Mouse (Mus musculus) c-Kit-positive CD71-negative TER-119-negative erythroid progenitor cells, embryonic 14.5 days (primary cell): ENCODE results near the gene Vps54.

Experiments used
- DNase-seq: peaks from one replicate; pipeline ENCODE4 v3.0.0-alpha.2; 2013; ENCODE audit warnings: low read depth

Vps54 gene

DNA sequence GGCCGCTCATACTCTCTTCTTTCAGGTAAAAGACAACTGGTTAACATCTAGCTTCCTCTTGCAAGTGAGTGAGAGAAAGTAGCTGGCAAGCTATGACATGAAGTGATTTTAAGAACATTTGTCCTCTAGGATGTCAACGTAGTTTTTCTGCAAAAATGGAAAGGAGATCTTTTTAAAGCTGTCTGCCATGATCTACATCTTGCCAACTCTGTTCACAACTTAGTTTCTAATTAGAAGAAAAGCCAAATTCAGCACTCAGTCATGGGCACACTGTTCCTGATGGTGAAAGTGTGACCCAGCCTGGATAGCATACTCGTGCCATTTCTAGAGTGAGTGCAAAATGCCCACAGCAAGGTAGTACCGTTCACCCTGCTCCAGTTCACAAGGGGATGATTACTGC, 100.0 kb downstream of the Vps54 start:
- DNase-seq, result no peak

DNA sequence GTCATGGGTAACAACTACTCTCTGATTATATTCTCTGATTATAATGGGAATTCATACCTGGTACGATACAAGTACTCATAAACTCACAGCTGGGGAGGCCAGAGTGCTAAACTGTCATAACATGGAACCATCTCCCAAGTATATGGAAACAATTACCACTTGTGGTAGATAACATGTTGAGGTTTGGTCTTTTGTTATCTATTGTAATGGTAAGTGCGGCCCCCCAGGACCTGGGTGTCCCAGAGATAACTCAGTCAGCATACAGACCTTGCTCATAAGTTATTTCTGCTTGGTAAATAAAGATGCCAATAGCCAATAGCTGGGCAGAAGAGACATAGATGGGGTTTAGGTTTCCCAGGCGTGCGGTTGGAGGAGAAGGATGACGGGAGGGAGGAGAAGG, 104.4 kb downstream of the Vps54 start:
- DNase-seq, result no peak

GRCm38 (mm10) chr11:21346020-21346419, 106.9 kb downstream of the Vps54 start:
- DNase-seq, result no peak

DNA sequence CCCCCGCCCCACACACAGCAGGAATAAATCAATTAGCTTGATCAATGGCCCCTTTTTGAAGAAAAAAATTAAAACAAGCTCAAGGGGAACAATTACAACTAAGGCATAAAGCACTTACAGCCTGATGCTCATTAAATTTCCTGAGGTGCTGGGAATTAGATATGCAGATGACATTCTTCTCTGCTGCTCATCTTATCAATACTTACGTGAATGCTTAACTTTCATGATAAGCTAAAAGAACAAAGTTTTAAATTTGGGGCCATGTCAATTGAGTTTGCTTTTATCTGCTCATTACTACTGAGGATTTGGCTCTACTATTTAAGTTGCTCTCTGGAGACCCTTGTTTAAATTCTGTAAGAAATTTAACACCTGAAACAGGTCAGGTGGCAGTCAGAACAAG, 109.8 kb downstream of the Vps54 start:
- no peak for DNase-seq

- no peak for DNase-seq
Measured at GRCm38 (mm10) chr11:21351296-21351695, 112.2 kb downstream of the Vps54 start.

DNA sequence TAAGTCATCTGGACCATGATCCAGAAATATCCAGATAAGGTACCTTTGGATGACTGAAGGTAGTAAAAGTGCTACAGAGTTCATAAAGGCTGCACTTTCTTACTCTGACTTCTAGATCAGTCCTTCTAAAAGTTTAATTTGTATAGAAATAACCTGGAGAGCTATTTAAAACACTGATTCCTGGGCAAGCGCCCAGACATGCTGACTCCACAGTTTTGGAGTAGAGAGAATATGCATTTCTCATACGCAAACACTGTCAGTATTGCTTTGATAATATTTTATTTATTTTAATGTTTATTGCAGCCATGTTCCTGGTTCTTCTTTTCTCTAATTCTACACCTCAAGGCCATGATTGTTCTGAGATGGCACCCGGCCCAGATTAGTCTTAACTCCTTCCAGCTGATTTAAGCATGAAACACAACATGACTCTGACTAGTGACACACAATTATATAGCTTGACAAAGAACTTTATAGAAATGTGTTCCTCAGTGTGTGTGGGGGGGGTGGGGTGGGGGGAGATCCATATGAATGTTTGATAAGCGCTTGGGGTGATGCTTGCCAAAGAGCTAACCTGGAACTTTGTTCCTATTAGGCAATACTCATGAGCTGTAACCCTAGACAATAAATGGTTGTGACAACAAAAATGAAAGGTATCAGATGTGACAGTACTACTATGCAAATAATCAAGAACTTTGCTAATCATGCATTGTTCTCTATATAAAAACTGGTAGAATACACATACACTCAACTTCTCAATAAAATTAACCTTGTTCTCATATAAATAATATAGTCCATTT, 124.3 kb downstream of the Vps54 start:
- no peak for DNase-seq

GRCm38 (mm10) chr11:21368466-21368865, 129.4 kb downstream of the Vps54 start:
- no peak for DNase-seq

DNA sequence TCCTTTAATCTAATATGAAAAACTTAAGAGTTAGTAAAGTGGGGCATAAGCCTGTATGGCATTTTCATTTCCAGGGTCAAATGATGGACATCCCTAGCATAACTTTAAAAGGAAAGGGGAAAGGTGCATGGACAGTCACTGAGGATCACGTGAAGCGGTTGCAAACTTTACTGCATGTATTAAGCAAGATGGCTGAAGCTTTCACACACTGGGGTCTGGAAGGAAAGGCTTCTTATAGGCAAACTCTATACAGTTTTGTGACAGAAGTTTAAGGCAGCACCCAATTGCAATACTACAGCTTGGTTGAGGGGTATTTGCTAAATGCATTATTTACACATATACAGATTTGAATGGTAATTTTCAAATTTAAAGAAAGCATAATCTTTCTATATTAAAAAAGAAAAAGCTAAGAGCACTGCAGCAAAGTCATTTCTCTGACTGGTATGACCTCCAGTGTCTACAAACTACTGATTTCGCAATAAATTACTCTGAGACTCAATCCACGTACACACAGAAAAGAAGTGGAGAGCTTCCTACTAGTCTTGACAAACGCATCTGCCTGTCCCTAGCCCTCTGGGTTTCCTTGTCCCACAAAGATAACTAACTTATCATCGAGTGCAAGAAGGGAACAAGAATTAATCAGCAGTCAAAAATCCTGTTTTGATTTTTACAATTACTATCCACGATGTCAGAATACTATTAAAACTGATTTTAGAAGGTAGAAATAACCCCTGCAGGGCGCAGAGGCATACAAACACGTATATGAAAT, 130.4 kb downstream of the Vps54 start:
- DNase-seq, result no peak

DNA sequence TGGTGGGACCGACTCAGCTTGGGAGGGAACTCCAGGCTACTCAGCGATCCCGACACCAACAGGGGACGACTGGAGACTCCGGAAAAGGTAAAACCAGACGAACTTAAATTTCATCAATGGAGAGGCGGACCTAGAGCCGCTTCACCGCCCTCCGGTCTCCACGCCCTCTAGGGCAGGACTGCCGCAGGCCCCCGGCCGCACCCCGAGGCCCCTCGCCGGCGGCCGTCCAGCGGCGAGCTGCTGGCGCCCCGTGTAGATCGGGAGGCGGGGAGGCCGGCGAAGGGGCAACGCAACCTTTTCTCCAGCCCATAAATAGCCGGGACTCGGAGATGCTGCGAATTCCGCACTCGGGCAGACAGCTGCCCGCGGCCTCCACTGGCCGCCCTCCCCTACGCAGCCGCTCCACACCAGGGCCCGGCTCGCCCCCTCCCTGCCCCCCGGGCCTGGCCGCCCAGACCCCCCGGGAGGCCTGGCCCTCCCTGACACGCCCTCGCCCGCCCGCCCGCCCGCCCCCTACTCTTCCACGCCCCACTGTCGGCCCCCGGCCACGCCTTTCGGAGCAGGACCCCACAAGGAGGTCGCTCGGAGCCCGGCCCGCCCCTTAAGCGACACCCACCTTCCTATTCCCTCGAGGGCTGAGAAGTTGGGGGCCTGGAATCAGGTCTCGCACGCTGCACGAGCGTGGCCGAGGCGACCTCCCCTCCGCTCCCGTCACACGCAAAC, 131.5 kb downstream of the Vps54 start:
- DNase-seq, result peak; percentile 60
